Mouse (Mus musculus) brain, embryonic 14.5 days (tissue): ENCODE measurements around the gene Tha1.

Source experiments
- CTCF ChIP-seq: fragments of 200-500 bp; IDR thresholded peaks from 2 replicates; pipeline ENCODE4 v1.5.1; 2012; ENCODE audit warnings: inconsistent platforms, mild to moderate bottlenecking, moderate library complexity, borderline replicate concordance; ENCODE audit not compliant: insufficient read depth, insufficient read length; ENCODE audit errors: extremely low read depth
- POLR2A ChIP-seq: fragments of 200-500 bp; IDR thresholded peaks from 2 replicates; pipeline ENCODE4 v1.6.1; 2012; ENCODE audit warnings: mild to moderate bottlenecking, inconsistent platforms, borderline replicate concordance; ENCODE audit not compliant: poor library complexity, insufficient read depth, insufficient read length, severe bottlenecking; ENCODE audit errors: extremely low read depth

DNA sequence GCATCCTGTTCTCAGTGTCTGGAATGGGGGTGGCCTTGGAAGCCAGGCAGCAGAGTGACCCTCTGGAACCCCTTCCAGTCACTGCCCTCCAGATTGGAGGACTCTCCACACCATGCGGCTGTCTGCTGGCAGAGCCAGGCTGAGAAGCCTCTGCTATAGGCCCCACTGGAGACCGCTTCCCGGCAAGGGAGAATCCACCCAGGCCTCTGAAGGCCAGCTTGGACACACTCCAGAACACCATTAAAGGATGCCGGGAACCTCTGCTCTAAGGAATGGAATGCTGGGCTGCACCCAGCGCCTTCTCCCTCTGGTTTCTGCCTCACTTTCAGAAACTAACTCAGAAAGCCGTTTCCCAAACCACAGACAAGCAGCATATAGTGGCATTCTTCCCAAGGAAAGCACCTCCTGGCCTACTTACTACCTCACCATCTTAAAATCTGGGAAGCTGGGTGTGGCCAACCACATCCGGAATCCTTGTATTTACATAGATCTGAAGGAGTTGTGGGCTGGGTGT, 50.5 kb downstream of the Tha1 start:
- TF ChIP-seq CTCF, result no peak
- TF ChIP-seq POLR2A, result no peak
